Mouse (Mus musculus) adrenal gland, adult 2 months (tissue): ENCODE results near the gene Tldc2. TPM values are rescaled to one million over a fixed set of nuclear protein-coding genes. Genes with fewer than 3 reads are reported as not detected.

Source experiments
- polyA plus RNA-seq: library from polyadenylated mRNA; depleted of rRNA; stranded (reverse); fragments of >200 nt; gene quantifications from 2 replicates; pipeline ENCODE4 v1.2.3, GENCODE M21; 2012; rRNA removed
- total RNA-seq, 2 experiments: library from RNA; stranded (reverse); gene quantifications; 2 replicates each; pipeline ENCODE4 v1.2.3; 2021

Gene Tldc2
- total and polyA plus RNA-seq, 3 experiments = 0.19 TPM; not detected in 2

Other genes with a start within 250 kb of the Tldc2 start
- gene Tgif2, start 247.0 kb upstream of the Tldc2 start, total RNA-seq = 1 to 10 TPM; 1.8 to 4.3 TPM
- 5.5 and 8.5 TPM in 2 replicates for gene Tgif2, start 247.0 kb upstream of the Tldc2 start, polyA plus RNA-seq
- 1 to 10 TPM; 2.5 to 3.4 TPM for gene 4930518I15Rik, start 229.1 kb upstream of the Tldc2 start, total RNA-seq
- gene 4930518I15Rik, start 229.1 kb upstream of the Tldc2 start, polyA plus RNA-seq = 0.68 and 0.98 TPM in 2 replicates
- 100 to 1,000 TPM; 285 to 311 TPM for gene Rab5if, start 223.9 kb upstream of the Tldc2 start, total RNA-seq
- 324 and 358 TPM in 2 replicates for gene Rab5if, start 223.9 kb upstream of the Tldc2 start, polyA plus RNA-seq
- not detected for gene Sla2, start 199.9 kb upstream of the Tldc2 start, total RNA-seq
- gene Sla2, start 199.9 kb upstream of the Tldc2 start, polyA plus RNA-seq = 0.09 and 0.15 TPM in 2 replicates
- 10 to 100 TPM; 68.0 to 72.5 TPM for gene Ndrg3, start 95.0 kb upstream of the Tldc2 start, total RNA-seq
- gene Ndrg3, start 95.0 kb upstream of the Tldc2 start, polyA plus RNA-seq = 37.7 and 41.7 TPM in 2 replicates
- 1 to 10 TPM; 4.1 to 6.3 TPM for gene Dsn1, start 79.9 kb upstream of the Tldc2 start, total RNA-seq
- 0.76 and 0.77 TPM in 2 replicates for gene Dsn1, start 79.9 kb upstream of the Tldc2 start, polyA plus RNA-seq
- gene Soga1, start 7.8 kb upstream of the Tldc2 start, total RNA-seq = 10 to 100 TPM; 30.9 to 36.6 TPM
- 31.1 and 33.1 TPM in 2 replicates for gene Soga1, start 7.8 kb upstream of the Tldc2 start, polyA plus RNA-seq
- 10 to 100 TPM; 23.0 to 26.8 TPM for gene Samhd1, start 48.2 kb downstream of the Tldc2 start, total RNA-seq
- gene Samhd1, start 48.2 kb downstream of the Tldc2 start, polyA plus RNA-seq = 11.7 and 13.4 TPM in 2 replicates
- gene Rbl1, start 117.5 kb downstream of the Tldc2 start, total RNA-seq = 1 to 10 TPM; 3.7 to 5.6 TPM
- gene Rbl1, start 117.5 kb downstream of the Tldc2 start, polyA plus RNA-seq = 1.6 and 1.7 TPM in 2 replicates
- gene Rpn2, start 192.0 kb downstream of the Tldc2 start, total RNA-seq = 100 to 1,000 TPM; 296 to 306 TPM
- 198 and 225 TPM in 2 replicates for gene Rpn2, start 192.0 kb downstream of the Tldc2 start, polyA plus RNA-seq
- under 1 TPM; 0.26 to 0.48 TPM for gene Mroh8, start 192.5 kb downstream of the Tldc2 start, total RNA-seq
- gene Mroh8, start 192.5 kb downstream of the Tldc2 start, polyA plus RNA-seq = 0.37 and 0.90 TPM in 2 replicates